Mouse (Mus musculus) urinary bladder, postnatal 10 days (tissue): Measurements from ENCODE around the gene Evx1.

Source experiments
- DNase-seq: peaks from one replicate; pipeline ENCODE4 v3.0.0; 2022; ENCODE audit warnings: low spot score

Gene Evx1

DNA sequence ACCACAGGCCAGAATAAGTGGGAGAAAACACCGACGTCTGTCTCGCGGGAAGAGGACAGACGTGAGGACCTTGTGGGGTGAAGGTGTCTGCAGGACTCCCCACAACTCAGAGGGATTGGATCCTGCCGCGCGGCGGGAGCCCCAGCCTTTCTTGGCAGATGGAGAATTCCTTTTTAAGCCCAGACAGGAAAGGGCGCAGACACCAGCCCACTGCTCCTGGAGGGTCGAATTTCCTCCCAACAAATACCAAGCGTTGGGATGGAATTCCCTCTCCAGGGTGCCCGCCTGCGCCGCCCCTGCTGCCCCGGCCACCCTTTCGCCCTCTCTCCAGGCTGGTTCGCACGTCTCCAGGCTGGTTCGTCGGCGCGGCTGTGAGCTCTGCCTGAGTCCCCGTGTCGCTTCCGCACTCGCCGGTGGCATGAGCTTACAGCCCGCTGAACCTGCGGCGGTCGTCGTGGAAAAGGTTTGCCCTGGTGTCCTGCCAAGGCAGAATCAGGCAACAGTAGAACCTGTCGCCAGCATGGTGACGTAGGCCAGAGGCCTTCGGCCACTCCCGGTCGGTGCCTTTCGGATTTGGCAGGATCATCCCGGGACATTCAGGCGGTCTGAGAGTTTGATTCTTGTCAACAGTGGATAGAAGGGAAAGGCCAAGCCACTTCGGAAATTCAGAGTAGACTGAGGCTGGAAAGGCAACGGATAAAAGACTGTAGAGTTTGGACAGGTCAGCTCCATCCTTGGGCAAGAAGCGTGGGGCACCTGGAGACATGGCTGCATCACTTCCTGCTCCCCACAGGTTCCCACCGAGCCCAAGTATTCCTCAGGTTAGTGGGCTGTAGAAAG is 22.1 kb upstream of the Evx1 start:
- no peak for DNase-seq

DNA sequence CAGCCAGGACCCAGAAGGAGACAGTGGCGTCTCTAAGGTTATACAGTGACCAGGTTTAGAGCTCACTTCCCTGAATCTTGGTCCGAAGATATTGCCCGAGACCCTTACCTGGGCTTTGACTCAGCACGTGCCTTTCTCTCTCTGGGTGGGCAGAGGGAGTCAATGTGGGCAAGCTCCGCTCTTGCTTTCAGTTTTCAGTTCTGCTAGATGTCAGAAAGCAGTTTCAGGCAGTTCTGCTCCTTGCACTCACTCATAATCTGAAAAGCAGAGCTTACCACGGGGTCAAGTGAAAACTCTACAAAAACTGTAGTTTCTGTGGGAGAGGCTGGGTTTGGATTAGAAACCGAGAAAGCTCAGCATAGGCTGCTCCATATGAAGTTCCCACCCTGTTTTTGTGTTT is 21.0 kb upstream of the Evx1 start:
- DNase-seq: no peak

DNA sequence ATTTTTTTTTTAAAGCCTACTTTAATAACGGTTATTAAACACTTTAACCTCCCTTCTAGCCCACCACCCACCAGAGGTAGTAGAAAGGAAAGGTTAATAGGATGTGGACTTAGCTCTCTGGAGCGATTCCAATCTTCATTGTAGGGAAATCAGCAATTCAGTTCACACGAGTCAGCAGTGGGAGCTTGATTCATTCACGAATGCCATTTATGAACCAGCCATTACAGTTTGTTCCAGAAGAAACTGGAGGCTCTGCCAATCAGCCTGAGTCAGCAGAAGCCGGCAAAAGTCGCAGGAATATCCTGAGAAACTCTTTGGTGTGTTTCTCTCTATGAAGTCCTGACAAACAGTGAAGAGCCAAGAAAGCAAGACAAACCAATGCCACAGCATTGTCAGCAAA is 18.7 kb upstream of the Evx1 start:
- no peak for DNase-seq

- no peak for DNase-seq
Observed at GRCm38 (mm10) chr6:52298511-52298910, 14.8 kb upstream of the Evx1 start.

DNA sequence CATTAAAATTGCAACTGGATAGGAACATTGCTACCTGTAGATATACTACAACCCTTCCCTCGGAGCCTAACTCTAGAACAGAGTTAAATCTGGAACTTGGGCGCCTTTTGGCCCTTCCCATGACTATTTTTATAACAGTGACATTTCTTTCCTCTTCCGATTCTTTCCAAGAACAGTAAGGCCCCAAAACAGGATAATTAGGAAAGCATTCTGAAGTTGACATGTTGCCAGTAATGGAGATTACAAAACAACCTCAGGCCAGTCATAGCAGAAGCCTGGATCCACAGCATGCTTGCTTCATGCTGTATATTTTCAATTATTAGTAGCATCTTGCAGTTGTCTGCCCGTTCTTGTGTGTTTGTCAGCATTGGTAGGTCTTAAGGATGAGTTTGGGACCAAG is 12.5 kb upstream of the Evx1 start:
- DNase-seq: no peak

DNA sequence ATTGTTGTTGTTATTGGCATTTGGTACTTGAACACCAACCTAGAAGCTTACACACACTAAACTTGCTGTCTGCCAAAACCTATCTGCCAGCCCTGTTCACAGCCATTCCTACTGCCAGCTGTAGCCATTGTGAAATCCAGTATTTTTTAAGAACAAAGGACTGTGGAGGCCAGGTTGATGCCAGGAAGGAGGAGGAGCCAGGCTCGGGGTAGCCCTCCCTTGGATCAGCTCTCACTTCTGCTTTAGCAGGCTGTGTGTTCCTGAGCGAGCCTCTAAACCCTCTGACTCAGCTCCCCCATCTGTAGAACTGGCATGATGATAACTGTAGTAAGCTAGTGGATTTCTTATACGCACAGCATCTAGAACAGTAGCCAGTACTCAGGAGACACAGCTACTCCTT is 9.9 kb upstream of the Evx1 start:
- no peak for DNase-seq

DNA sequence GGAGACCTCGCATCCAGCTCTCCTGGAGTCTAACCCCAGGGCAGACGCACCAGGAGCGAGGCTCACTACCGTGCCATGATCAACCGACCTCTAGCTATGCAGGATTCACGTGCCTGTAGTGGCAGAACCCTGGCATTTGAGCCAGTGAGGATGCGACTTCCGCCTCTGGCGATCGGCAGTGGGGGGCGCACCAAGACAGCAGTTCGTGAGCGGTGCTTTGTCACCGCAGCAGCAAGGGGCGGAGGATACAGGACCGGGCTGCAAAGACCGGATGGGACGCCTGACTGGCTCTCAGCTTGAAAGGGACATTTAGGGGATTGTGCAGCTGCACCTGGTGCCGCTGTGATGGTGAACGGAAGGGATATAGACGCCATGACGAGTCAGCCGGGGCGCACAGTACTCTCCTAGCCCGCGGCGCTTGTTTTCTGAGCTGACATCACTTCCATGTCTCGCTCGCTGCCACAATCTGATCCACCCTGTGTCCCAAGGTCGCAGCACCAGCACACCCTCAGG is 7.4 kb upstream of the Evx1 start:
- DNase-seq: no peak

DNA sequence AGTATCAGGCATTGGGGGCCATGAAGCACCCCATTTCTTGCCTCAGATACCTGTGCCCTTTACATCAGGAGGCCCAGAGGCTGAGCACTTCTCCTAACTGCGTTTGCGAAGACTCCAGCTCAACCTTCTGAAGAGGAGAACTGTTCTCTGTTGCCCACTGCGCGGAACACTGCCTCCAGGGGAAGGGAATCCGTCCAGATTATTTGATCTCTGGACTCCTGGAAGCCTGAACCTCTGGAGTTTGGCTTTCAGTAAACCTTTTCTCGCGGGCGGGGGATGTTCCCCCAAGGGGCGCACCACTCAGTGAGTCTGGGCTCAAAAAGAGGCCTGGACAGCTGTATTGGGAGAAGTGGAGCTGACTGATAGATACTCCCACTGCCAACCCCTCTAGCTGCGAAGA is 3.5 kb upstream of the Evx1 start:
- no peak for DNase-seq

- no peak for DNase-seq
Observed at GRCm38 (mm10) chr6:52310366-52310765, 2.9 kb upstream of the Evx1 start.

DNA sequence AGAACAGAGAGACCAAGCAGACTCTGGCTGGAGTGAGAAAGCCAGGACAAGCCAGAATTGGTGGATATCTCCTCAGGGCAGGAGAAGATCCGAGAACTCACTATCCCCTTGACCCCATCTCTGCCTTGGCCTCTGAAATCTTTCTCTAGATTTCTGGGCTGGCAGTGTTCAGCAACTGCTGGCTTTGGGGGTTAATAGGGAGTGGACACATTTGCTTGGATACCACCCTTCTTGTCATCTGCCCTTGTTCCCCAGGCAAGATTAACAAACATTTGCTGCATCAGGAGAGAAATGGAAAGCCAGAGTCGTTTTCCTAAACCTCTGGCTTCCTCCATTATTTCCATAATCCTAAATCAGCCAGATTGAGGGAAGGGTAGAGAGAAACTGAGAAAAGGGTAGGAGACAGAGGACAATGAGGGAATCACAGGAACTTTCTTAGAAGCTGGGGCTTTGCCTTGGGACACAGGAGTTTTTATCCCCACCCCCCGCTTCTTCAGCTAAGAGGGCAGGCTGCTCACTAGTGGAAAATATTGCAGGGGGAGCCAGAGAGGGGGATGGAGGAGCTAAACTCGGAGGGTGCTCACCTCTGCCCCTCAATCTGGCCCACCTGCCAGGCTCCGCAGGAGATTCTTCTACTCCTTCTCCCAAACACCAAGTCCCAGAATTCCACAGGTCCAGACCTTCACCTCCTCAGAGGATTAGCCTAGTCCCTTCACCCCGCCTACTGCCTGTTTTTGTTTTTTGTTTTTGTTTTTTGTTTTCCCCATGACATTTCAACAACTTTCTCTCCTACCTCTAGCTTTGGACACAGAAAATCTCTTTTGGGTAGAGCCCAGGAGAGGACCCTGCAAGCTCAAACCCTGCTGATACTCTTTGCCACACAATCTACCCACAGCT is 1.4 kb upstream of the Evx1 start:
- DNase-seq: no peak

- no peak for DNase-seq
Observed at GRCm38 (mm10) chr6:52312558-52312915, 761 bp upstream of the Evx1 start.

DNA sequence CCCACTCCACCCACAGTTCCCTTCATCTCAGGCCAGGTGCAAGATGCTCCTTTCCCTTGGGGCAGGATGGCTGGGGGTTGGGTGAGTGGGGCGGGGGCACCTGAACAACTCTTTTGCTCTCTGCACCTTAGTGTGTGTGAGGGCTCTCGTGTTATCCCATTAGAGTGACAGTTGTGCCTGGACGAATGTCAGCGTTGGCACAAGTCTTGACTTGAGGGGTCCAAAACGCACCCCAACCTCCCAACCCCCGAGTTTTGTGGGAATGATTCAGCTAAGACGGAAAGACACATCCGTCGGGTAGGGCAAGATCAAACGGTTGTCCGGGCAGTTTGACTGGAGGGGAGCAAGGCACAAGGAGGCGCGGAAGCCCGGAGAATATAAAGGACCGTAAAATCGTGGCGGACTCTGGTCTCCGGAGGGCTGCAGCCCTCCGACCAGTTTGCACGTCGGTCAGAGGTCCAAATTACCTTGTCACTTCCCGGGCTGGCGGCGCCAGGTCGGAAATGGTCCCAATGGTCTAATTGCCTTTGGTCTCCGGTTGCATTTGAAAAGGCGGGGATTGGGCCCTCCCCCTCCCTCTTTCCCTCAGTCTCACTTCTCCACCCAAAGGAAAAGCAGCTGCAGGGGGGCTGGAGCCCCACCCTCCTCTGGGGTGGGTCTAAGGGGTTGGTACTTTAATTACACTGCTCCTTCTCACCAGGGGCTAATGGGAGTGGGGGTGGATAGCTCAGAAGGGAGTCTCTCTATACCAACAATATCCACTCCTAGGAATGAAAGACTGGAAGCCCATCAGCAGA is 1.2 kb downstream of the Evx1 start:
- DNase-seq: no peak

DNA sequence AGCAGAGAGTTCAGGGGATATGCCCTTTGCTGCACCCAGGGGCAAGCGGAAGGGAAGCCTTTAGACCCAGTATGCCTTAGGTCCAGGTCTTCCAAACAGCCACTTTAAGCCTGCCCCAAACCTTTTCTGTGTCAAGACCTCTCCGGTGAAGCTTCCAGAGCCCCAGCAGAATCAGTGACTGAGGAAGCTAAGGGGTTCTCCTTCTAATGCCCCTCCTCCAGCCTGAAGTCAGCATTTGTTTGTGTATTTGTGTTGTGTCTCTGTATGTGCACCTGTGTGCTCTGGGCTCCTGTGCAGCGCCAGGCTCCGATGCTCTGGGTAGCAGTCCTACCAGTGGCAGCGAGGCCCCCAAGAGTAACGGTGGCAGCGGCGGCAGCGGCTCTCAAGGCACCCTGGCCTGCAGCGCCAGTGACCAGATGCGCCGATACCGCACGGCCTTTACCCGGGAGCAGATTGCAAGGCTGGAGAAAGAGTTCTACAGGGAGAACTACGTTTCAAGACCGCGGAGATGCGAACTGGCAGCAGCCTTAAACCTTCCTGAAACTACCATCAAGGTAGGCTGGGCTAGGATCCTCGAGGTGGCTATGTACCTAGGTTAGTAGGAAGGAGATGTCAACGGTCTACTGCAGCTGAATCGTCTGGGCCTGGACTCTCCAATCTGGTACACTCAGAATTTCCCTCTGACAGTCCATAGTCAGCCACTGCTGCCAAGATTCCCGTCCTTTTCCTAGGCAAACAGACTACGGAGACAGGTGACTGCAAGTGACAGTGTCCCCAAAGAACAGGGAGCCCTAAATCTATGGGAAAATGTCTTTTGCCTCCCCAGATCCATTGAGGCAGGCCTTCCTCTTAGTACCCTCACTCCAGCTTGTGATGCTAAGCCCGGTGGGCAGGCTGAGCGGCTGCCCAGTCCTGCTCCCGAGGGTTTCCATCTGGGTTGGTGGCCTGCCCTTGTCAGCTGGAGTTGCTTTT is 2.4 kb downstream of the Evx1 start:
- no peak for DNase-seq

DNA sequence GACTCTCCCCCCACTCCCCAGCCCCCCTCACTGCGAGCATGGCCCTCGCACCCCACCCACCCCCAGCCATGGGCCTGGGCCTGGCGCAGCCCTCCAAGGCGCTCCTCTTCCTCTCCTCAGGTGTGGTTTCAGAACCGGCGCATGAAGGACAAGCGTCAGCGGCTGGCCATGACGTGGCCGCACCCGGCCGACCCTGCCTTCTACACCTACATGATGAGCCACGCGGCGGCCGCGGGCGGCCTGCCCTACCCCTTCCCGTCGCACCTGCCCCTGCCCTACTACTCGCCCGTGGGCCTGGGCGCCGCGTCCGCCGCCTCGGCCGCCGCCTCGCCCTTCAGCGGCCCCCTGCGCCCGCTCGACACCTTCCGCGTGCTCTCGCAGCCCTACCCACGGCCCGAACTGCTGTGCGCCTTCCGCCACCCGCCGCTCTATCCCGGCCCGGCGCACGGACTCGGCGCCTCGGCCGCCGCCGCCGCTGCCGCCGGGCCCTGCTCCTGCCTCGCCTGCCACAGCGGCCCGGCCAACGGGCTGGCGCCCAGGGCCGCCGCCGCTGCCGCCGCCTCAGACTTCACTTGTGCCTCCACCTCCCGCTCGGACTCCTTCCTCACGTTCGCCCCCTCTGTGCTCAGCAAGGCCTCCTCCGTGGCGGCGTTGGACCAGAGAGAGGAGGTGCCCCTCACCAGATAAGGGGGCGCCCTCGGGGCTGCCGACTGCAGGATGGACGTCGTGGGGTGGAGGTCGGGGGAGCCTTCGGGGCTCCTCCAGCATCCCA is 3.3 kb downstream of the Evx1 start:
- DNase-seq: no peak

DNA sequence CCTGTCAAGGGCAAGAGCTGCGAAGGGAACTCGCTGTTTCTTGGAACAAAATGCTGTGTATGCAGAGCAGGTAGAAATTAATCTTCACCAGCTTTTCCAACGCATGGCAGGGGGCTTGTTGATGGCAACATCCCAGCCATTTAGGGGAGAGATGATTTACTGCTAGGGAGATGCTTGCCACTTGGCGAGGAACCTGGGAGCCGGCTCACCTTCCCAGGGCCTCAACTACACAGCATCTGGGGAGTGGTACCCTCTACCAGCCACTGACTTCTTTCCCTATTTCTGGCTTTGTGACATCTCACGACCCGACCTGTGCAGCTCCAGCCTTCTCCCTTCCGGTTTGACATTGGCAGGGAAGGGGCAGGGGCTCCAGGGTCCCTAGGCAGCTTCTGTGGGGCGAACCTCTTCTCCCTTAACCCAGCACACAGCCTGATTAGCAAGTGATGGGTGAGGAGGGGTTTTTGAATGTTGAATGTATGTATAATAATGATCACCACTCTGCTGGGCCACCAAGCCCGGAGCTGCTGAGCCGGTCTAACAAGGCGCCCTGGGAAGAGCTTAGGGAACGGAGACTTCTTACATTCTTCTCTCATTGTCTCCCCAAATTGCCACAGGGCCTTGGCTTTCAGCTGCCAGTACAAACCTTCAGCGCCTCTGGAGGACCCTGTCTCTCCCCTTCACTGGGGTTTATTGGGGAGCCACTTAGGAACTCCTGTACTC is 4.3 kb downstream of the Evx1 start:
- no peak for DNase-seq

DNA sequence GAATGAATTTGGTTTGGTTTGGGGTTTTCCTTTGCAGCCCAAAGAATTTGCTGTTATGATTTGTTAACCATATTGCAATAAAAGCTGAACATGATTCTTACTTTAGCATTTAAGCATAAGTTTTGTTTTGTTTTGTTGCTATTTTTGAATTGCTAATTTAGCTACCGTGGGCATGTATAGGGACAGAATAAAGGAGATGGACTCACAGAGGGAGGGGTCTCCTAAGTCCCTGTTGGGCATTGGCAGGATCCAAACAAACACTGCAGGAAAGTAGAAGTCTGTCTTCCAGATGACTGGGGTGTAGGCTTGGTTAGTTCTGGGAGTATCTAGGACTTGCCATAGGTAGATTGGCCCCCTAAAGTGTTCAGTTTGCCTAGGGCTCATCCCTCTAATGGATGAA is 5.0 kb downstream of the Evx1 start:
- DNase-seq: no peak

DNA sequence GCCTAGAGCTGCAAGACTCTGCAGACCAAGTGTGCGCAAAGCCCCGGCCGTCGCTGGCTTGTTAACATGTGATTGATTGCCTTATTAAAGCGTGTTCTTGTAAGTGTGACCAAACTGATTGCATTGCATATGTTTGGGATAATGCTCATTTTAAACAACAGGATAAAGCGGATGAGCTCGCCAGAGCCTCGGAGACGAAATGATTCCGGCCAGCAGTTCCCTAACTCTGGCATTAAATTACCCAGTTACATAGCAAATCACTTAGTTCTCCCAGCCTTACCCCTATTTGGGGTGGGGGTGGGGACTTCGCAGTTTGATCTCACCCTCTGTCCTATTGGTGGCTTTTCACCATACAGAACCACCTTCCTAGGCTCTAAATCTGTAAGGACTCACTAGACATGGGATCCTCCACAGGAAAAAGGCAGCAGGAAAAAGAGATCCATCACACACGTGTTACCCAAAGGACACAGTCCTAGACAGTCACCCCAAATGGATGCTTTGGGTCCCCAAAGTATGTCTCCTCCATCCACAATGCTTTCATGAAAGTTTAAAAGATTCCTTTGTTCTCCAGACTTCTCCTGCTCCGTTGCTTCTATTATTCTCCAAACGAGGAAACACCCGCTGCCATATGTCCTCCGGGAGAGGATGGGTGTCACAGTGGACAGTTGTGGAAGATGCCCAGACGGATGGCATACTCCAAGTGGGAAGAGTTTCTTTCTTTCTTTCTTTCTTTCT is 6.8 kb downstream of the Evx1 start:
- DNase-seq: no peak

GRCm38 (mm10) chr6:52320966-52321825 is 7.9 kb downstream of the Evx1 start:
- no peak for DNase-seq
